Mouse (Mus musculus): ENCODE data around the gene Nol3.

- no peak for TF ChIP-seq CTCF (IDR thresholded peaks at IDR 0.05; ENCODE audit: control insufficient read depth, insufficient read depth, low read length)
- no peak for TF ChIP-seq POLR2A (IDR thresholded peaks at IDR 0.05; ENCODE audit: borderline replicate concordance, control insufficient read depth, low read depth, low read length)
These were observed 23.0 kb upstream of the Nol3 start for GRCm38 (mm10) chr8:105252680-105253537.
